Mouse (Mus musculus) liver, embryonic 14.5 days (tissue): ENCODE results near the gene Trit1. TPM values are rescaled to one million over a fixed set of nuclear protein-coding genes. Genes with fewer than 3 reads are reported as not detected.
"Not testable (repeated sequence)": the region's sequence is repeated elsewhere in the genome, so short reads cannot be mapped to it uniquely, and the experiment has no call there.

Experiments
- ATAC-seq: fragments of 200-750 bp; cut with Nextera tagmentation; 2 replicates; pipeline ENCODE4 v1.8.0; 2017; ENCODE audit warnings: moderate number of reproducible peaks, mild to moderate bottlenecking, moderate library complexity; ENCODE audit not compliant: insufficient read depth
- DNase-seq, 3 experiments: peaks; one replicate each; pipeline ENCODE4 v3.0.0-alpha.2; 2012 to 2013; ENCODE audit warnings: low read depth in 3 of 3, low spot score in 3 of 3
- H3K27ac ChIP-seq: fragments of 300-500 bp; sonication (generic); 2 replicates; pipeline ENCODE4 v1.5.1; 2014; ENCODE audit warnings: moderate library complexity, mild to moderate bottlenecking, control low read depth, inconsistent platforms
- H3K27me3 ChIP-seq: fragments of 300-500 bp; sonication (generic); 2 replicates; pipeline ENCODE4 v1.6.1; 2014; ENCODE audit warnings: mild to moderate bottlenecking, low read length, moderate library complexity; ENCODE audit not compliant: control insufficient read depth, insufficient read depth
- H3K36me3 ChIP-seq: fragments of 300-500 bp; sonication (generic); replicated peaks from 2 replicates; pipeline ENCODE4 v1.6.1; 2014; ENCODE audit warnings: low read depth; ENCODE audit not compliant: control insufficient read depth, insufficient read depth
- H3K4me1 ChIP-seq, 2 experiments: fragments of 200-500 bp in 1 of 2; fragments of 300-500 bp in 1 of 2; sonication (generic) in 1 of 2; replicated peaks; 2 replicates each; pipeline ENCODE4 v1.6.1; 2012 to 2014; ENCODE audit warnings: antibody characterized with exemption in 1 of 2, inconsistent platforms in 1 of 2, low read length in 1 of 2; ENCODE audit not compliant: control insufficient read depth in 2 of 2, insufficient read depth in 2 of 2
- H3K4me2 ChIP-seq: fragments of 300-500 bp; sonication (generic); 2 replicates; pipeline ENCODE4 v1.6.1; 2014; ENCODE audit warnings: low read depth, mild to moderate bottlenecking, control low read depth, moderate library complexity
- H3K4me3 ChIP-seq, 2 experiments: fragments of 200-500 bp in 1 of 2; fragments of 300-500 bp in 1 of 2; sonication (generic) in 1 of 2; 2 replicates each; pipeline ENCODE4 v1.5.1; 2012 to 2014; ENCODE audit warnings: low read depth in 2 of 2, low read length in 2 of 2, mild to moderate bottlenecking in 2 of 2, control low read depth in 1 of 2, inconsistent platforms in 1 of 2, moderate library complexity in 1 of 2; ENCODE audit not compliant: insufficient read depth in 1 of 2
- H3K9ac ChIP-seq: fragments of 300-500 bp; sonication (generic); replicated peaks from 2 replicates; pipeline ENCODE4 v1.6.1; 2014; ENCODE audit warnings: mild to moderate bottlenecking, control low read depth, moderate library complexity
- H3K9me3 ChIP-seq: fragments of 300-500 bp; sonication (generic); 2 replicates; pipeline ENCODE4 v1.6.1; 2016; ENCODE audit warnings: low read length, mixed read lengths; ENCODE audit not compliant: control insufficient read depth
- CTCF ChIP-seq: IDR thresholded peaks from 2 replicates; pipeline ENCODE4 v1.5.1; 2016; ENCODE audit warnings: antibody characterized with exemption, low read depth, control low read depth
- EP300 ChIP-seq: IDR thresholded peaks from 2 replicates; pipeline ENCODE4 v1.6.1; 2016; ENCODE audit warnings: antibody characterized with exemption, low read depth
- WGBS: fragments of 180-500 bp; shearing (Covaris S2); extraction: QIAGEN DNeasy Blood & Tissue Kit; methylation state at CpG from one replicate; pipeline ENCODE4 v1.1.7; 2014; ENCODE audit not compliant: insufficient replicate concordance; 5-methylcytosine and 5-hydroxymethylcytosine counted together
- polyA plus RNA-seq, 2 experiments: library from polyadenylated mRNA; depleted of rRNA in 1 of 2; stranded (reverse) in 1 of 2; unstranded in 1 of 2; fragments of >200 nt; fragmentation: Nextera tagmentation in 1 of 2; extraction: Ambion mirVana in 1 of 2; gene quantifications; 2 replicates each; pipeline versions ENCODE4 v1.2.1 to v1.2.3; 2012 to 2014

The Trit1 gene
- polyA plus RNA-seq, 2 experiments: 3.7 to 5.2 TPM

- no peak overlapping the region for H3K4me3 ChIP-seq
- H3K4me1 ChIP-seq: peaks cover 0 to 5% of the 10 kb centered on the region in 2 experiments; a peak in 1 of 4 replicates
- no peaks in the 10 kb centered on the region for H3K9me3 ChIP-seq
- peaks cover 37% of the 10 kb centered on the region for H3K27me3 ChIP-seq
- no peak overlapping the region for H3K27ac ChIP-seq
- no peak overlapping the region for H3K4me2 ChIP-seq
- WGBS: 60% methylated on average over 17 of the region's 17 CpGs
- no peaks in the 10 kb centered on the region for H3K36me3 ChIP-seq
- no peak for DNase-seq
- TF ChIP-seq EP300 (no peak), CTCF (no peak)
- ATAC-seq: no peak
- no peak overlapping the region for H3K9ac ChIP-seq
These were observed 15.6 kb upstream of the Trit1 start for GRCm38 (mm10) chr4:123000617-123001342.

GRCm38 (mm10) chr4:123005054-123005966, 11.1 kb upstream of the Trit1 start:
- ATAC-seq (no peak), DNase-seq (no peak)
- H3K27ac ChIP-seq: no peak overlapping the region

GRCm38 (mm10) chr4:123012501-123012900, 3.9 kb upstream of the Trit1 start:
- H3K27ac ChIP-seq, DNase-seq, H3K4me3 ChIP-seq, H3K9ac ChIP-seq, H3K4me2 ChIP-seq, H3K36me3 ChIP-seq, ATAC-seq, H3K9me3 ChIP-seq, H3K4me1 ChIP-seq, H3K27me3 ChIP-seq: not testable (repeated sequence)
- WGBS: 69% methylated on average over 4 of the region's 4 CpGs

More at GRCm38 (mm10) chr4:123005054-123005966, 11.1 kb upstream of the Trit1 start:
- Histone ChIP-seq H3K4me3 (no peak overlapping the region), H3K4me2 (no peak overlapping the region), H3K9me3 (no peaks in the 10 kb centered on the region), H3K9ac (no peak overlapping the region), H3K27me3 (no peaks in the 10 kb centered on the region; the same call in 1 of the 2 replicates), H3K4me1 (peaks cover 0 to 3% of the 10 kb centered on the region in 2 experiments; a peak in 1 of 4 replicates), H3K36me3 (no peaks in the 10 kb centered on the region)
- WGBS: 38% methylated on average over 15 of the region's 15 CpGs
- TF ChIP-seq EP300 (no peak), CTCF (no peak)

- ATAC-seq: no peak
- no peak overlapping the region for H3K4me3 ChIP-seq
- no peak overlapping the region for H3K27ac ChIP-seq
- peaks cover 8 to 11% of the 10 kb centered on the region in 2 experiments for H3K4me1 ChIP-seq
- no peak overlapping the region for H3K9ac ChIP-seq
- no peak overlapping the region for H3K4me2 ChIP-seq
- H3K36me3 ChIP-seq: no peaks in the 10 kb centered on the region
- no peaks in the 10 kb centered on the region for H3K9me3 ChIP-seq
- DNase-seq: no peak
- 64% methylated on average over 5 of the region's 5 CpGs for WGBS
- no peaks in the 10 kb centered on the region for H3K27me3 ChIP-seq
- TF ChIP-seq EP300 (no peak), CTCF (no peak)
These were observed 3.0 kb upstream of the Trit1 start for GRCm38 (mm10) chr4:123013346-123013945.

GRCm38 (mm10) chr4:123013949-123014406, 2.4 kb upstream of the Trit1 start:
- H3K4me2 ChIP-seq: no peak overlapping the region

More at GRCm38 (mm10) chr4:123013949-123014406, 2.4 kb upstream of the Trit1 start:
- no peak overlapping the region for H3K27ac ChIP-seq
- 22% methylated on average over 3 of the region's 3 CpGs for WGBS
- no peak overlapping the region for H3K9ac ChIP-seq
- H3K4me3 ChIP-seq: no peak overlapping the region
- H3K4me1 ChIP-seq: peaks cover 8 to 12% of the 10 kb centered on the region in 2 experiments
- no peak for TF ChIP-seq EP300
- TF ChIP-seq CTCF: no peak
- H3K36me3 ChIP-seq: no peaks in the 10 kb centered on the region
- ATAC-seq (no peak), DNase-seq (no peak)
- H3K9me3 ChIP-seq: no peaks in the 10 kb centered on the region
- H3K27me3 ChIP-seq: no peaks in the 10 kb centered on the region
